Mouse (Mus musculus): Measurements from ENCODE around the gene Hbb-bt. TPM values are rescaled to one million over a fixed set of nuclear protein-coding genes. Genes with fewer than 3 reads are reported as not detected.
"Not testable (repeated sequence)": the region's sequence is repeated elsewhere in the genome, so short reads cannot be mapped to it uniquely, and the experiment has no call there.

Gene Hbb-bt
- polyA plus RNA-seq, 1 experiment from 2014 or later: 1,311 TPM

GRCm38 (mm10) chr7:103825536-103826254 lies 11.9 kb upstream of the Hbb-bt start:
- Histone ChIP-seq H3K9me3 (no peaks in the 10 kb centered on the region), H3K9ac (no peak overlapping the region), H3K4me3 (no peak overlapping the region), H3K36me3 (no peaks in the 10 kb centered on the region), H3K27ac (no peak overlapping the region), H3K27me3 (no peaks in the 10 kb centered on the region), H3K4me1 (no peaks in the 10 kb centered on the region), H3K4me2 (no peak overlapping the region)
- ATAC-seq (ENCODE audit: insufficient number of reproducible peaks, insufficient read depth, low FRiP score, low TSS enrichment, low read depth): no peak
- WGBS: 87% methylated on average over 3 of the region's 3 CpGs

- WGBS: 76% methylated on average over 2 of the region's 2 CpGs
- Histone ChIP-seq H3K36me3 (no peaks in the 10 kb centered on the region), H3K4me2 (no peak overlapping the region), H3K9me3 (no peaks in the 10 kb centered on the region), H3K27ac (no peak overlapping the region), H3K4me1 (no peaks in the 10 kb centered on the region), H3K9ac (no peak overlapping the region), H3K4me3 (no peak overlapping the region), H3K27me3 (no peaks in the 10 kb centered on the region)
- ATAC-seq (ENCODE audit: insufficient number of reproducible peaks, insufficient read depth, low FRiP score, low TSS enrichment, low read depth): no peak
Observed at GRCm38 (mm10) chr7:103824597-103824996, 10.8 kb upstream of the Hbb-bt start.

- not testable (repeated sequence) for H3K27ac ChIP-seq; H3K9me3 ChIP-seq; ATAC-seq (ENCODE audit: insufficient number of reproducible peaks, insufficient read depth, low FRiP score, low TSS enrichment, low read depth); H3K4me2 ChIP-seq; H3K4me3 ChIP-seq; H3K36me3 ChIP-seq; H3K27me3 ChIP-seq; H3K9ac ChIP-seq; H3K4me1 ChIP-seq
- WGBS: 67% methylated on average over 1 of the region's 2 CpGs
Observed at GRCm38 (mm10) chr7:103815085-103815484, 1.3 kb upstream of the Hbb-bt start.

- not testable (repeated sequence) for H3K4me2 ChIP-seq; H3K27ac ChIP-seq; ATAC-seq (ENCODE audit: insufficient number of reproducible peaks, insufficient read depth, low FRiP score, low TSS enrichment, low read depth); H3K36me3 ChIP-seq; H3K4me1 ChIP-seq; H3K9ac ChIP-seq; H3K4me3 ChIP-seq; H3K27me3 ChIP-seq; H3K9me3 ChIP-seq
- WGBS: no CpG with 5 or more reads among the region's 3 CpGs
Observed at GRCm38 (mm10) chr7:103813152-103813551, 644 bp downstream of the Hbb-bt start.

- 67% methylated on average over 1 of the region's 1 CpGs for WGBS
Observed at GRCm38 (mm10) chr7:103812174-103812573, 1.6 kb downstream of the Hbb-bt start.

GRCm38 (mm10) chr7:103811223-103811845 lies 2.5 kb downstream of the Hbb-bt start:
- Histone ChIP-seq H3K4me2 (no peak overlapping the region), H3K4me1 (no peaks in the 10 kb centered on the region), H3K27ac (no peak overlapping the region), H3K9ac (no peak overlapping the region), H3K27me3 (no peaks in the 10 kb centered on the region), H3K4me3 (no peak overlapping the region), H3K9me3 (no peaks in the 10 kb centered on the region), H3K36me3 (no peaks in the 10 kb centered on the region)
- WGBS: 88% methylated on average over 1 of the region's 1 CpGs
- ATAC-seq (ENCODE audit: insufficient number of reproducible peaks, insufficient read depth, low FRiP score, low TSS enrichment, low read depth): no peak

More at GRCm38 (mm10) chr7:103812174-103812573, 1.6 kb downstream of the Hbb-bt start:
- H3K27ac ChIP-seq: no peak overlapping the region
- no peaks in the 10 kb centered on the region for H3K36me3 ChIP-seq
- no peaks in the 10 kb centered on the region for H3K9me3 ChIP-seq
- no peaks in the 10 kb centered on the region for H3K27me3 ChIP-seq
- H3K4me2 ChIP-seq: no peak overlapping the region
- no peaks in the 10 kb centered on the region for H3K4me1 ChIP-seq
- ATAC-seq (ENCODE audit: insufficient number of reproducible peaks, insufficient read depth, low FRiP score, low TSS enrichment, low read depth): no peak
- H3K4me3 ChIP-seq: no peak overlapping the region
- H3K9ac ChIP-seq: no peak overlapping the region

- H3K9ac ChIP-seq: no peak overlapping the region
- no peaks in the 10 kb centered on the region for H3K27me3 ChIP-seq
- ATAC-seq (ENCODE audit: insufficient number of reproducible peaks, insufficient read depth, low FRiP score, low TSS enrichment, low read depth): no peak
- H3K9me3 ChIP-seq: no peaks in the 10 kb centered on the region
- H3K36me3 ChIP-seq: no peaks in the 10 kb centered on the region
- no peaks in the 10 kb centered on the region for H3K4me1 ChIP-seq
- no peak overlapping the region for H3K4me2 ChIP-seq
- H3K4me3 ChIP-seq: no peak overlapping the region
- no peak overlapping the region for H3K27ac ChIP-seq
- WGBS: 76% methylated on average over 3 of the region's 3 CpGs
Observed at GRCm38 (mm10) chr7:103810746-103811145, 3.0 kb downstream of the Hbb-bt start.

- 88% methylated on average over 1 of the region's 1 CpGs for WGBS
- H3K9me3 ChIP-seq: no peaks in the 10 kb centered on the region
- H3K27ac ChIP-seq: no peak overlapping the region
- H3K4me2 ChIP-seq: no peak overlapping the region
- no peaks in the 10 kb centered on the region for H3K36me3 ChIP-seq
- H3K4me3 ChIP-seq: no peak overlapping the region
- no peaks in the 10 kb centered on the region for H3K4me1 ChIP-seq
- ATAC-seq (ENCODE audit: insufficient number of reproducible peaks, insufficient read depth, low FRiP score, low TSS enrichment, low read depth): no peak
- no peak overlapping the region for H3K9ac ChIP-seq
- H3K27me3 ChIP-seq: no peaks in the 10 kb centered on the region
Observed at GRCm38 (mm10) chr7:103810296-103810695, 3.5 kb downstream of the Hbb-bt start.

GRCm38 (mm10) chr7:103809801-103810155 lies 4.0 kb downstream of the Hbb-bt start:
- H3K9ac ChIP-seq: no peak overlapping the region
- no peak for ATAC-seq (ENCODE audit: insufficient number of reproducible peaks, insufficient read depth, low FRiP score, low TSS enrichment, low read depth)
- WGBS: 59% methylated on average over 1 of the region's 1 CpGs

GRCm38 (mm10) chr7:103808971-103809800 lies 4.6 kb downstream of the Hbb-bt start:
- no peak overlapping the region for H3K4me3 ChIP-seq
- H3K9me3 ChIP-seq: no peaks in the 10 kb centered on the region
- no peak overlapping the region for H3K27ac ChIP-seq
- no peak overlapping the region for H3K9ac ChIP-seq
- no peaks in the 10 kb centered on the region for H3K27me3 ChIP-seq
- 70% methylated on average over 5 of the region's 5 CpGs for WGBS
- ATAC-seq (ENCODE audit: insufficient number of reproducible peaks, insufficient read depth, low FRiP score, low TSS enrichment, low read depth): no peak
- no peaks in the 10 kb centered on the region for H3K36me3 ChIP-seq
- no peaks in the 10 kb centered on the region for H3K4me1 ChIP-seq
- no peak overlapping the region for H3K4me2 ChIP-seq

More at GRCm38 (mm10) chr7:103809801-103810155, 4.0 kb downstream of the Hbb-bt start:
- Histone ChIP-seq H3K9me3 (no peaks in the 10 kb centered on the region), H3K27ac (no peak overlapping the region), H3K4me2 (no peak overlapping the region), H3K27me3 (no peaks in the 10 kb centered on the region), H3K36me3 (no peaks in the 10 kb centered on the region), H3K4me3 (no peak overlapping the region), H3K4me1 (no peaks in the 10 kb centered on the region)

GRCm38 (mm10) chr7:103808120-103808519 lies 5.7 kb downstream of the Hbb-bt start:
- H3K27me3 ChIP-seq; H3K4me2 ChIP-seq; H3K4me1 ChIP-seq; ATAC-seq (ENCODE audit: insufficient number of reproducible peaks, insufficient read depth, low FRiP score, low TSS enrichment, low read depth); H3K4me3 ChIP-seq; H3K9ac ChIP-seq; H3K9me3 ChIP-seq; H3K27ac ChIP-seq; H3K36me3 ChIP-seq: not testable (repeated sequence)
- 68% methylated on average over 2 of the region's 2 CpGs for WGBS

- 53% methylated on average over 1 of the region's 1 CpGs for WGBS
- Histone ChIP-seq H3K27me3 (no peaks in the 10 kb centered on the region), H3K4me2 (no peak overlapping the region), H3K9me3 (no peaks in the 10 kb centered on the region), H3K36me3 (no peaks in the 10 kb centered on the region), H3K9ac (no peak overlapping the region), H3K4me1 (no peaks in the 10 kb centered on the region), H3K4me3 (no peak overlapping the region), H3K27ac (no peak overlapping the region)
- ATAC-seq (ENCODE audit: insufficient number of reproducible peaks, insufficient read depth, low FRiP score, low TSS enrichment, low read depth): no peak
Observed at GRCm38 (mm10) chr7:103806856-103807255, 6.9 kb downstream of the Hbb-bt start.
